Mouse (Mus musculus) kidney, postnatal 0 days (tissue): ENCODE data around the gene Ehd1. TPM values are rescaled to one million over a fixed set of nuclear protein-coding genes. Genes with fewer than 3 reads are reported as not detected.

Experiments used
- ATAC-seq: fragments of 200-750 bp; cut with Nextera tagmentation; replicated peaks from 2 replicates; pipeline ENCODE4 v1.8.0; 2017; ENCODE audit warnings: low read depth, moderate number of reproducible peaks, moderate TSS enrichment, moderate library complexity; ENCODE audit not compliant: low FRiP score
- DNase-seq: peaks from one replicate; pipeline ENCODE4 v3.0.0-alpha.2; 2016; ENCODE audit warnings: low spot score
- H3K27ac ChIP-seq: fragments of 300-500 bp; sonication (generic); 2 replicates; pipeline ENCODE4 v1.5.1; 2014; ENCODE audit warnings: mild to moderate bottlenecking
- H3K27me3 ChIP-seq: fragments of 300-500 bp; sonication (generic); 2 replicates; pipeline ENCODE4 v1.6.1; 2014; ENCODE audit warnings: low read length, mixed read lengths; ENCODE audit not compliant: insufficient read depth
- H3K36me3 ChIP-seq: fragments of 300-500 bp; sonication (generic); 2 replicates; pipeline ENCODE4 v1.6.1; 2014; ENCODE audit warnings: low read length, mixed read lengths; ENCODE audit not compliant: insufficient read depth
- H3K4me1 ChIP-seq: fragments of 300-500 bp; sonication (generic); replicated peaks from 2 replicates; pipeline ENCODE4 v1.6.1; 2014; ENCODE audit warnings: antibody characterized with exemption, low read length, mixed read lengths; ENCODE audit not compliant: insufficient read depth
- H3K4me2 ChIP-seq: fragments of 300-500 bp; sonication (generic); 2 replicates; pipeline ENCODE4 v1.6.1; 2014; ENCODE audit warnings: mild to moderate bottlenecking, low read length, moderate library complexity, mixed read lengths
- H3K4me3 ChIP-seq: fragments of 300-500 bp; sonication (generic); replicated peaks from 2 replicates; pipeline ENCODE4 v1.5.1; 2014; ENCODE audit warnings: low read depth, low read length
- H3K9ac ChIP-seq: fragments of 300-500 bp; sonication (generic); 2 replicates; pipeline ENCODE4 v1.6.1; 2014; ENCODE audit warnings: low read depth, low read length
- H3K9me3 ChIP-seq: fragments of 300-500 bp; sonication (generic); replicated peaks from 2 replicates; pipeline ENCODE4 v1.6.1; 2016; ENCODE audit warnings: low read length, inconsistent platforms, mixed read lengths
- CTCF ChIP-seq: IDR thresholded peaks from 2 replicates; pipeline ENCODE4 v1.5.1; 2016; ENCODE audit warnings: antibody characterized with exemption, low read depth, mild to moderate bottlenecking, moderate library complexity
- WGBS: fragments of 180-500 bp; shearing (Covaris S2); extraction: QIAGEN DNeasy Blood & Tissue Kit; methylation state at CpG from one replicate; pipeline ENCODE4 v1.1.7; 2014; 5-methylcytosine and 5-hydroxymethylcytosine counted together
- polyA plus RNA-seq: library from polyadenylated mRNA; unstranded; fragments of >200 nt; fragmentation: Nextera tagmentation; extraction: Ambion mirVana; gene quantifications from 2 replicates; pipeline ENCODE4 v1.2.1, GENCODE M21; 2015

Ehd1 gene
- polyA plus RNA-seq, 1 experiment from 2014 or later, result 64.2 TPM

DNA sequence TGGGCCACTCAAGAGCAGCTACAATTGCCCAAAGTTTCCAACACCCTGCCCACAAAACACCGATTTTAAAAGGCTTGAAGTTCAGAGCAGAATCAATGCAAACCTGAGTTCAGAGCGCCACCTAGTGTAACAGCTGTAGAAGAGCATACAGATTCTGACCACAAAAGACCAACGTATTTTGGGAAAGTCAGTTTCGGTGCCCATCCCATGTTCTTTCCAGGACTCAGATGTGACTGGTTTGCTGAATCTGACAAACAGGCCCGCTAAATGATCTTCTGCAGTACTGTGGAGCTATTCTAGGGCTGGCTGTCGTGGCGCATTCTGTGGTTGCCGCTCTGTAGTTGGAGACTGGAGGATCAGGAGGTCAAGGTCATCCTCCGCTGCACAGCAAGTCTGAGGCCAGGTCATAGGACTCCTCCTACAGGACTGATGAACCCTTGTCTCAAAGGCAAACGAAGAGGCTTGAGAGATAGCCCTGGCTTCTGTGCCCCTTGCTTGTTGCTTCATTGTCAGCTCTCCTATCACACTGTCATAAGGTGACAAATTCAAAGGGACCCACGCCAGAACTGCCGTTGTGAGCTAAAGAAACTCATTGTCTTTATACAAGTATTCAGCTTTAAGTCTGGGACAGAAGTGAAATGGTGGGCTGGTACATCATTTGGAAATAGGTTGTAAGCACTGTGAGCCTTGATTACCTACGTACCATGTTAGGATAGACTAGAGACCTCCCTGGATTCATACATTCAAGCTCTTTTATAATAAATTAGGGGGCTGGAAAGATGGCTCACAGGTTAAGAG is 55.4 kb downstream of the Ehd1 start:
- TF ChIP-seq CTCF, result peak; percentile 98
- Histone ChIP-seq H3K9me3 (no peaks in the 10 kb centered on the region), H3K36me3 (no peaks in the 10 kb centered on the region), H3K4me1 (peaks cover 17% of the 10 kb centered on the region; the same call in 1 of the 2 replicates), H3K9ac (peak overlapping the region; percentile 39; the same call in 1 of the 2 replicates), H3K4me2 (peak overlapping the region; percentile 42), H3K27ac (no peak overlapping the region), H3K27me3 (no peaks in the 10 kb centered on the region), H3K4me3 (no peak overlapping the region)
- 19% methylated on average over 13 of the region's 13 CpGs for WGBS
- DNase-seq, result peak; percentile 92
- no peak for ATAC-seq

DNA sequence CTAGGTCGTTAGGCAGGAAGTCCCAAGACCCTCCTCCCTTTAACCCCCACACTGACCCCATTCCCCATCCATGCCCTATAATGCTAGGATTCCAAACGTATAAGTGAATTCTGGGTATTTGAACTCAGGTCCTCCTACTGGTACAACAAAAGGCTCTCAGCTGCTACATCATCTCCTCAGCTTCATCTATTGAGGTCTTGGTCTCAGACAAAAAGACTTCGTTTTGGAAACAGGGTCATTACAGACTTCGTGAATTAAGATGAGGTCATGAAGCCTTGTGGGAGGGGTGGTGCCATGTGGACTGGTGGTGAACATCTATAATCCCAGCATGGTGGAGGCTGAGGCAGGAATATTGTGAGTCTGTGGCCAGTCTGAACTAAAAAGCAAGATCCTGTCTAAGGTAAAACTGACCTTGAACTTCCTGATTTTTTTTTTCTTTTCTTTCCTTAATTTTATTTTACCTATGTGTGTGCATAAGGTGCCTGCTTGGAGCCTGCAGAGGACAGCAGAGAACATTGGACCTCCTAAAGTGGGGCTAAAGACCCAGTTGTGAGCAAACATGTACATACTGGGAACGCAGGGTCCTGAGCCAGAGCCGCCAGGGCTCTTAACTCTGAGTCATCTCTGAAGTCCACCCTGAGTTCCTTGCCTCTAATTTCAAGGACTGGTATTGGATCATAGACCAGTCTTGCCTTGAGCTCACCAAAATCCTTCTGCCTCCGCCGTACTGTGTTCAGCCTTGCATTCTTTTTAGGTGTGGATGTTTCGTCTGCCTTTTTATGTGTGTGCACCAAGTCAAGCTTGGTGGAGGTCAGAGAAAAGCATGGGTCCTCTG is 57.5 kb downstream of the Ehd1 start:
- peaks cover 7% of the 10 kb centered on the region; the same call in 1 of the 2 replicates for H3K36me3 ChIP-seq
- peak overlapping the region; percentile 74; the same call in 1 of the 2 replicates for H3K4me2 ChIP-seq
- WGBS, result 54% methylated on average over 9 of the region's 9 CpGs
- DNase-seq, result no peak
- H3K4me1 ChIP-seq, result peaks cover 17% of the 10 kb centered on the region; the same call in 1 of the 2 replicates
- H3K9me3 ChIP-seq, result no peaks in the 10 kb centered on the region
- TF ChIP-seq CTCF, result no peak
- H3K4me3 ChIP-seq, result no peak overlapping the region
- no peak overlapping the region for H3K9ac ChIP-seq
- 0 out of 2 replicates have a peak, but pooled peaks have one; percentile 2 for ATAC-seq
- no peaks in the 10 kb centered on the region for H3K27me3 ChIP-seq
- peak overlapping the region; percentile 74 for H3K27ac ChIP-seq

- under 1% methylated on average over 29 of the region's 43 CpGs for WGBS
- ATAC-seq, result peak; percentile 88
- TF ChIP-seq CTCF, result peak; percentile 61
Observed at GRCm38 (mm10) chr19:6334673-6335457, 58.3 kb downstream of the Ehd1 start, which contains the start of gene Men1. Gene Men1 (plus strand): TSS chr19:6334979.

DNA sequence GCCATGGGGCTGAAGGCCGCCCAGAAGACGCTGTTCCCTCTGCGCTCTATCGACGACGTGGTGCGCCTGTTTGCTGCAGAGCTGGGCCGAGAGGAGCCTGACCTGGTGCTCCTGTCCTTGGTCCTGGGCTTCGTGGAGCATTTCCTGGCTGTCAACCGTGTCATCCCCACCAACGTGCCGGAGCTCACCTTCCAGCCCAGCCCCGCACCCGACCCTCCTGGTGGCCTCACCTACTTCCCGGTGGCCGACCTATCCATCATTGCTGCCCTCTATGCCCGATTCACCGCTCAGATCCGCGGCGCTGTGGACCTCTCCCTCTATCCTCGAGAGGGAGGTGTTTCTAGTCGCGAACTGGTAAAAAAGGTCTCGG is 58.9 kb downstream of the Ehd1 start:
- WGBS, result under 1% methylated on average over 23 of the region's 25 CpGs
- H3K4me1 ChIP-seq, result peaks cover 29% of the 10 kb centered on the region
- H3K27ac ChIP-seq, result peak overlapping the region; percentile 54; the same call in 1 of the 2 replicates
- H3K36me3 ChIP-seq, result peaks cover 10% of the 10 kb centered on the region; the same call in 1 of the 2 replicates
- TF ChIP-seq CTCF, result no peak
- ATAC-seq, result no peak; the same call in 1 of the 2 replicates
- H3K9me3 ChIP-seq, result no peaks in the 10 kb centered on the region
- DNase-seq, result peak; percentile 30
- H3K9ac ChIP-seq, result peak overlapping the region; percentile 70
- no peaks in the 10 kb centered on the region for H3K27me3 ChIP-seq
- H3K4me2 ChIP-seq, result peak overlapping the region; percentile 74
- peak overlapping the region; percentile 63 for H3K4me3 ChIP-seq

More at GRCm38 (mm10) chr19:6334673-6335457, 58.3 kb downstream of the Ehd1 start, which contains the start of gene Men1:
- peak; percentile 100 for DNase-seq
- peak within 1 kb of the TSS; percentile 74 for H3K27ac ChIP-seq
- peak within 1 kb of the TSS; percentile 63 for H3K4me3 ChIP-seq
- H3K9ac ChIP-seq, result peak within 1 kb of the TSS; percentile 70
- peaks cover 24% of the 10 kb centered on the region for H3K4me1 ChIP-seq
- no peaks in the 10 kb centered on the region for H3K9me3 ChIP-seq
- peak within 1 kb of the TSS; percentile 74 for H3K4me2 ChIP-seq
- peaks cover 10% of the 10 kb centered on the region; the same call in 1 of the 2 replicates for H3K36me3 ChIP-seq
- H3K27me3 ChIP-seq, result no peaks in the 10 kb centered on the region

- Histone ChIP-seq H3K27me3 (no peaks in the 10 kb centered on the region), H3K4me2 (peak overlapping the region; percentile 74), H3K4me3 (no peak overlapping the region), H3K4me1 (peaks cover 33% of the 10 kb centered on the region), H3K36me3 (peaks cover 10% of the 10 kb centered on the region; the same call in 1 of the 2 replicates), H3K27ac (no peak overlapping the region), H3K9me3 (no peaks in the 10 kb centered on the region), H3K9ac (peak overlapping the region; percentile 70; the same call in 1 of the 2 replicates)
- ATAC-seq (no peak), DNase-seq (no peak)
- 90% methylated on average over 10 of the region's 10 CpGs for WGBS
- no peak for TF ChIP-seq CTCF
Observed at GRCm38 (mm10) chr19:6336920-6337319, 60.4 kb downstream of the Ehd1 start.
